Mouse (Mus musculus): ENCODE measurements around the gene Kcnip4.

The Kcnip4 gene

DNA sequence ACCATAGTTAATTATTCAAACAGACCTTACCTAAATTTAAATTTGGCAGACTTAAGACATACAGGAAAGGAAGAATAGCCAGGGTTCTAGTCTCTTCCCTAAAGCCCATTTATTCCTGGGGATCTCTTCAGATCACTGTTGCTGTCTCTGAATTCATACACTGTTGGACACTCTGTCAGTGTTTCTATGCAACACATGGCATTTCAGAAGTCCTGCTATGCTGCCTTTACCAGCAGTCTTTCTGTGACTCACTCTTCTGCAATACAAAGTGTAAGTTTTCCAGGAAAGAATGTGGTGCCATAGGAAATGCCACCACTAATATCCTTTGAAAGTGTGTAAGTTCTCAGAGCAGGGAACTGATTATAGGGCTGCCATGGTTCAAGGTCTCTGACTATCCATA lies 936.7 kb downstream of the Kcnip4 start:
- in situ Hi-C loops (cut with MboI, MseI): no loop called here

DNA sequence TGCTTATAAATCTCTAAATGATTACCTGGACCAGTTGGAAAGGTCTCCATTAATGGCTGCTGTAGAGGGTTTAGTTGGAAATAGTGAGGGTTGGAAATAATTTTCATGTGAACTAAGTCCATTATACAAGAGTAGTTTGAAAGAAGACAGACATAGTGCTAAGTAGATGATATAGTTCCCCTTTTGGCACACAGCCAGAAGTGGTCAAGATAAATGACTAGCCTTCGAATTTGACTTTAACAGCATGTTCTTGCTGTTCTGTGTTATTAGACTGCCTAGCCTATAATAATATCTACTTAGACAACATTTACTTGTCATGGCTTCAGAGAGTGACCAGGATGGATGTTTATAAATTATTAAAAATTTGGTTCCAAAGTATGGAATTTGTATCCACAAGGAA lies 941.3 kb downstream of the Kcnip4 start:
- in situ Hi-C loops (cut with MboI, MseI): no loop called here

DNA sequence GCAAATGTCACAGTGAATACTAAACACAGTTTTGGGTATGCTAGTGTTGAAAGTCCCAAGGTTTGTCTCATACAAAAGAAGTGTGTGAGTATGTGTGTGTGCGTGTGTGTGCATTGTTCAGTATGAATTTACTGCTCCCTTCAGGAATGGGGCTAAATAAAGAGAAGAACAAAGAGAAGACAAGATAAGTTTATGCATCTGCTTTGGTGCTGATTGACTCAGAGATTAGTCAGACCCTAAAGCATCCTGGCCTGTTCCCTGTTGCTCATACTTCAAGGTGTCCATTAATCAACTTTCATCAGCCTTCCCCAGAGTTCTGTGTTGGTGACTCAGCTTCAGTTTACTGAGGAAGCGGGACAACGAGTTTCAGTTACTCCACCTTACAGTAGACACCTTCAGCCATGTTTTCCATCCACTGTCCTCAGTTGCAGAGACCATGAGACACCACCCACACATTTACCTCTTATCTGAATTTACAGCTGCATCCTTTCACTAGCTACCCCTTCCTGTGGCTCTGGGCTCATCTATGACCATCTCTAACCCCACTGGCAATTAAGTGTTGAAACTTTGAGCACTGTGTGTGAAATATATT lies 960.6 kb downstream of the Kcnip4 start:
- in situ Hi-C loops (cut with MboI, MseI): no loop called here

DNA sequence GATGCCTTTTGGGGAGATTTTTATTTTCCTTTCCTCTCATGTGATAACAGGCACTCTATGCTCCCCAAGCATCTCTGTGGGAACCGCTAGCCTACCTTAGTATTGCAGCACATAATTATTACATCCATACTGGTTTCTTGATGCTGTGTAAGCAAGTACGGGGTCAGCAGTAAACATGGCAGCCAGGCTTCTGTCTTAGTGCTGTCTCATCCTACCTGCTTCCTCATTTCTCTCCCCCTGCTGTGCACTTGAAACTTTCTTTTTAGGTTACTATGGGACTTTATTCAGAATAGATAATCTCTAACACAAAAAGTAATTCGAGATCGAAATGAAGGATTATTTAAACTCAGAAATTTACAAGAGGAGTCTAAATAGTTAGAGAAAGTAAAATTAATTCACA lies 973.0 kb downstream of the Kcnip4 start:
- in situ Hi-C loops (cut with MboI, MseI): no loop called here

DNA sequence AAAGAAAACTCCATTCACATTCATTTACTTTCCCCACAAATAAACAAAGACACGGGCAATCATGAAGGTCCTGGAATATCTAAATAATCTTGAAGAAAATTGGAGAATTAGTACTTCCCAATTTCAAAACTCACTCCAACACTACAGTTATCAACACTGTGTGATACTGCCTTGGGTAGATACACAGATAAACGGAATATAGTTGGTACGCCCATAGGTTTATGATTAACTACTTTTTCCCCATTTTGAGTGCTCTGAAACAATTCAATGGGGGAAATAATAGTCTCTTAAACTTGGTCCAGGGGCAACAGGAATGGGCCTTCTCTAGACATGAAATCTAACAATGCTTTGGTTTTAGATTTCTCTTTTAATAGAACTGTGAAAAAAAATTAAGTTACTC lies 978.9 kb downstream of the Kcnip4 start:
- in situ Hi-C loops (cut with MboI, MseI): no loop called here

DNA sequence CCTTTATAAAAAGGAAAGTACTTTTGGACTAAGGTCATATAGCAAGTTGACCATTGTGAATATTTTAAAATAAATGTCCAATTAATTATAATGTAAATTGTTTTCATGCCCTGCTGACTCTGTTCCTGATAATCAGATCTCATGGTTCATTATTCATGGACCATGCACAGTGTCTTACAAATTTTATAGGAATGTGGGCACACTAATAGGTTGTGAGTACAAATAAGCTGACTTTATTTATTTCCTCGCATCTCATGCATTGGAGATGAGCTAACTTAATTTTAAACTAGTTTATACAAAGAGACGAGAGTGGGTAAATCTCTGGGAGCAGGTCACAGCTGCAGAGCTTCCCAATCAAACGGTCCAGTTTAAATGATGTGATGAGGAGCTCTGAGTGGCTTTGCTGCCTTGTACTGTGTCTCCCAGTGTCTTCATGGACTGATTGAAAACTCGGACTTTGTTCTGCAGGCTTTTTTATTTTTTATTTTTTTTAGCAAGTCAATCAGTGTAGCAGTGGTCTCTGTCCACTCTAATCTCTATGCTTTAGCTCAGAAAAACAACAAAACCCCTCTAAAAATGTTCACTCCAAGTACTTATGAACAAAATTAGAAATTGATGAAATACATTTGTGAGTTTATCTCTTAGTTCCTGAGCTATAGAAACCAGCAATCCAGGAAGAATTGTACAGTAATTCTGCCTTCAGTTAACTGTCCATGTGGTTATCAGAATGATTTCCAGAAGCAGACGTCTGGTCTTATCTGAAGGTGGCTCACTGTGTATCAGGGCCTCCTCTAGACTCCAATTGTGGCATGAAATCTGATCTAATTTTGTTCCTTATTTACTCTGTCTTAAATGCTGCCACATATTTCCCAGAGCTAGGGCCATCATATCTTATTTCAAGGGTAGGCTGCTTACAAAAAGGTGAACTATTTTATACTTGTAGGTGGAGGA lies 979.6 kb downstream of the Kcnip4 start:
- in situ Hi-C loops (cut with MboI, MseI): no loop called here

DNA sequence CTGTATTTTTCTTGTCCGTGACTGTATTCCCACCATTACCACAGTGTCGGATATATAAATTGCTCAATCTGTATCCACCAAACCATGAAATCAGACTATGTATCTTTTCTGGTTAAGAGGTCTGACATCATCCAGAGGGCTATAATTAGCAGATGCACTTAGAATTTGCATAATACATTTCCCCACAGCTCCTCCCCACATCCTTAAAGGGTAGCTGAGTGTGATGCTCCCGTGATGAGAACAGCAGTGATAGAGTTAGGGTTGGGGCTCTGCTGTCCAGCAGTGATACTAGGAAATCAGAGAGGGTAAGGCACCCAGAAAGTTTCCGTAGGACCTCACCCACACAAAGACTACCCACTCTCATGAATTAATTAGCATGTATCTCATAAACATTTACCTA lies 1006.7 kb downstream of the Kcnip4 start:
- in situ Hi-C loops (cut with MboI, MseI): no loop called here

DNA sequence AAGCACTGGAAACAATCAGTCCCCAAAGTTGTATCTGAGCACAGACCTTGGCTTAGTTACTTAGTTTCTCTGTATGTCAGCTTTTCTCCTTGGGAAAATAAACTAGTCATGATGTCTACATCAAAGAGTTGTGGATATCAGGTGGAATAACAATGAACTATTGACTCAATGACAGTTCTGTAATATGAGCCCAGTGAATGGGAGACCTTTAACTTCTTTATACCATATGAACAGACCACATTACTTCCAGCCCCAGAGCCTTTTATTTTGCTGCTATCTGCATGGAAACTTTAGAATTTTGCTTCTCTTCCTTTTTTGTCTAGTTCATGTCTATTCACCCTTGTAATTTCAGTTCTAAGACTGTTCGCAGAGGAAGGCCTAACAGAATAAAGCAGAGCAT lies 1011.4 kb downstream of the Kcnip4 start:
- in situ Hi-C loops (cut with MboI, MseI): no loop called here

DNA sequence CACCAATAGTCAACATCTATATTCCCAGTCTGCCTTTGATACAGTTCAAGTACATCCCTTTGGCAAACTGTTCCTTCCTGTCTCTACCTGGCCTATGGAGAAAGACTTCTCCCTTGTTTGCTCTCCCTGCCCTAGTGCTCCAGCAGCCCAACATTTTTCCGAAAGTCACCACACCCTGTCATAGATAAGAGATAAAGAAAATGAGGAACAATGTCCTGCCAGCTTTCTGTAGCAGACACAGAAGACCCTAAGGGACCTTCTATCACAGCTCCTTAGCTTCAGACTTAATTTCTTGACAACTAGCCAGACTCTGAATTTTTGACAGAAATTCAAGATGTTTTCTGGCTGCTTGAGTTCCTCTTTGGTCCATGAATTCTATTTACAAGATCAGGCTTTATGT lies 1013.4 kb downstream of the Kcnip4 start:
- in situ Hi-C loops (cut with MboI, MseI): no loop called here

DNA sequence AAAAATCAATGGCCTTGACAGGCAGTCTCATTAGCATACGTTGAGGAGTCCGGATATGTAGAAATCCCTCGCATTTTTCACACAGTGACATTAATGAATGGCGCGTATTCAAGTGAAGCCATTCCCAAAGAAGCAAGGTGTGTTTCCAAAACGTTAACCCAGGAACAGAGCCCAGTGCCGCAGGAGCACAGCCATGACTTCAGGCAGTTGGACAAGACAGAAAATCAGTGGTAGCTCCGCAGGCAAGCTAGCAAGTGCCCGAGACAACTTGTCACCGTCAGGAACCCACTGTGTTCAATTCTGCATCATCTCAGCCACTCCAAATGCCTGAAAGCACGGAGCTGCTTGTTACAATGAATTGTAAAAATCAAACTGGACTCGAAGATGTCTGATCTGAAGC lies 1014.5 kb downstream of the Kcnip4 start:
- in situ Hi-C loops (cut with MboI, MseI): no loop called here

DNA sequence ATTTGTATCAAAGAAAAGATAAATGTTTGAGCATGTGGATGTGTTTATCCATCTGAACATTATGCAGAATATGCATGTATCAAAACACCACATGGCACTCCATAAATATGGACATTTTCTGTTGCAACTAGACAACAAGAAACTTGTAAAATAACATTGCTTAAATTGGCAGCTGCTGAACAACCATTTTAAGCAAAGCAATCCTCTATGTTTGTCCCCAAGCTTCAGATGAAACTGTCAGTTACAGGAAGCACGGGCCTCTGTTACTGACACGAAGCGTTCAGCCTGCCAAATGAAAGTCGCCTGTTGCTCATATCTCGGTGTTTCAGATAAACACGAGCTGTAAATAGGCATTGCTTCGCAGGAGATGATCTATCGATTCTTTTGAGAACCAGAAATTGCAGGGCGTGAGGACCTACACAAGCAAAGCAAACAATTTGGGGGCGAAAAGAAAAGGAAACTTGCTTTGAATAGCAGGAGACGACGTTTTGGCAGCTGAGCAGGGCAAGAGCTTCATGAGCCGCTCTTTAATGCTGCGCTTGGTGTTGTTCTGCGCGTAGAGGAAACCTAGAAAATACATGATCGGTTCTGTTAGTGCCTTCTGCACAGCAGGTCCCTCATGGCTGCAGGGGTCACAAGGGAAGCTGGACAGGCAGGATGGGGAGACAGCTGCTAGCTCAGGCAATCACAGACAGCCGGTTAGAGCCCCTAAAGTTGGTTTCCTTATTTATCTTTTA lies 1015.3 kb downstream of the Kcnip4 start:
- in situ Hi-C loops (cut with MboI, MseI): no loop called here

DNA sequence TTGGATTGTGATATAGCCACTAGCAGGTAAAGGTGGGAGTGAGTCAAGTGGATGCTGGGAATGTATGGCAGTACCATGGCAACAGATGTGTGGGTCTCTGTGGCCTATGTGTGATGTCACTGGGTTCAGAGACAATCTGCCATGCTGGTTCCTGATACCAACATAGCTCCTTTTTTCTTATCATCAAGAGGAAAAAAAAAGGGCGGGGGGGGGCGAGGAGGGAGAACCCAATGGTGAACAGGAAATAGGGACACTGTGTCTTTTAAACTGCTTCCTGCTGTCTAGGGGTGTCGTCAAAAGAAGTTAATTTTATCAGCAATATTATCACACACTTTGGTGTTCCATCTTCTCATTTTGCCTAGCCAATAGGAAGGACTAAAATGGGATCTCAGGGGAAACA lies 1021.6 kb downstream of the Kcnip4 start:
- in situ Hi-C loops (cut with MboI, MseI): no loop called here

DNA sequence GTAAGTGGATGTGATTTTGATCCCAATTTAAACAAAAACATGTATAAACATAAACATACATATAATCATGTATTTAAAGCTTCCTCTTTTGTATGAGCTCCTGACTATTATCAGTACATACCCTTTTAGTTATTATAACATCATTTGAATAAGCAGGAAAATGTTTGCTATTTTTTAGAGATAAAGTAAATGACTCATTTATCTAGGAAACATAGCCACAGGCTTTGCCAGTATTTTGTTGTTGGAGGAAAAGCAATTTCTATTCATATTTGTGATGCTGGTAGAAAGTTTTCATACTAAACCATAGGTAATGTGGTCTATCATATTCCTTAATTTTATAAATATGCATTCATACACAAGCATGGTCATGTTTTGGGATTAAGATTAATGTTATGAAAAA lies 1022.3 kb downstream of the Kcnip4 start:
- in situ Hi-C loops (cut with MboI, MseI): no loop called here

DNA sequence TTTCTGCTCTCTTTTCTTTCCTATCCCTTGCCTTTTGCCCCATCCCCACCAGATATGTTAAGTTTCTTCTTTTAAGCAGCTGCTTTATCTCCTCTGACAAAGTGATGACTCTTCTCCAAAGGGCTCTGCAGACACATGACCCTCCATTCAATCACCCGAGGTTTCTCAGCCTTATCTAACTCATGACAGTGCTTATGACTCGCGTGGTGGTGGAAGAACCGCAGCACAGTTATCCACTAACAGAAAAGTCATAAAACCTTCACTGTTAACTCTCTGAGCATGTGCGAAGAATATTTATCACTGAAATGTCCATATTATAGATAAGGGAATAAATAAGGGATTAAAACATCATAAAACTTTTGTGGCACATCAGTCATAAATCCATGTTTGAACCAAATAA lies 1024.5 kb downstream of the Kcnip4 start:
- in situ Hi-C loops (cut with MboI, MseI): no loop called here

DNA sequence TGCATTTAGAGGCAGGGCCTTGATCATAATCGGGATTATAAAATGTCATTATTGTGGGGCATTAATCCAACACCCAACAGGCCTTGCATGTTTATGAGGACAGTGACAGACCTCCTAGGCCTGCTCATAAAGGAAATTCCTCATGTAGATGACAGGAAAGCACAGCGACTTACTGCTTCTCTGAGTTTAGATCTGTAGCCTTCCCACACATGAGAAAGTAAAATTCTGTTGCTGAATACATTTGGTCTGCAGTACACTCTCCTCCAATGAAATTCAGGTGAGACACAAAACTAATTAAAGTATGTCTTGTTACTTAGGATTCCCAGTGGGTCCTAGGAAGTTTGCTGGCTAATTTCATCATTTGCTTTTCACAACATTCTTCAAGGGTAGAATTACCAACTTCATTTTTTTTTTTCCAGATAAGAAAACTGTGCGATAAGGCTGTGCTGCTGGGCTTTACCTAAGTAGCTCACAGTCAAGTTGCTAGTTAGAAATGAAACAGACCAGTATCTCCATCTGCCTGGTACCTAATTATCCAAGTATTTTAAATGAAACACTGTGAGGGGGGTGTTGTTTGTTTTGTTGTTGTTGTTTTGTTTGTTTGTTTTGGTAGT lies 1033.7 kb downstream of the Kcnip4 start:
- in situ Hi-C loops (cut with MboI, MseI): loop anchor here (10.0 kb wide), 1 partner anchor 964 kb away; no protein-coding TSS in a partner anchor

DNA sequence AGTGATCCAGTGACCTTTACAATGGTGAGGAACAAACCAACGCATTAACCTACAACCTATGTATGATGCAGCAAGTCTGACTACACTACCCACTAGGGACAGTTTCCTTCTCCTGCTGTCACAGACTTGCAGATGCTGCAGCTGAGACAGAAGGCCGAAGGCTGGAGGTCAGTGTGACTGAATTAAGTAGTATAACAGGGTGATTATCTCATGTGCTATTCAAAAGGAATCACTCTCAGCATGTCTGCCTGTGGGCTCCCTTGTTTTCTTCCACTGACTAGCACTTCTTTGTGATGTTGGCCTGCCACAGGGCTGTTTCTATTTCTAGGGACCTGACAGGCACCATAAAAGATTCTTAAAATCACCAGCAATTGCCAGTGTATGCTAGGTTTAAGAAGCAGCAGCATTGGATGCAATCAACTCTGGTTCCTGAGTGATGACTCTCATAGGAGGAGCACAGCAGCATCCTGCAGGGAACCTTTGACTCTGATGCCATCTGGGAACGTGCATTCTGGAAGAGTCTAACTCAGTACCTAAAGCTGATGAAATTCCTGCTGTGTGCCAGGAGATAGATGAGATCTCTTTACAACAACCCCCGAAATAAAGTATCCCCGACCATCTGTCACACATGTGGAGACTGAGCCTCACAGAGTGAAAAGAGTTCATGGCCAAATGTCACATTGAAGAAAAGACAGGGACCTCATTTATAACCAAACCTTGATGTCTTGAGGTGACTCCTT lies 1035.0 kb downstream of the Kcnip4 start:
- in situ Hi-C loops (cut with MboI, MseI): loop anchor here (10.0 kb wide), 2 partner anchors 965 to 1115 kb away; no protein-coding TSS in a partner anchor

DNA sequence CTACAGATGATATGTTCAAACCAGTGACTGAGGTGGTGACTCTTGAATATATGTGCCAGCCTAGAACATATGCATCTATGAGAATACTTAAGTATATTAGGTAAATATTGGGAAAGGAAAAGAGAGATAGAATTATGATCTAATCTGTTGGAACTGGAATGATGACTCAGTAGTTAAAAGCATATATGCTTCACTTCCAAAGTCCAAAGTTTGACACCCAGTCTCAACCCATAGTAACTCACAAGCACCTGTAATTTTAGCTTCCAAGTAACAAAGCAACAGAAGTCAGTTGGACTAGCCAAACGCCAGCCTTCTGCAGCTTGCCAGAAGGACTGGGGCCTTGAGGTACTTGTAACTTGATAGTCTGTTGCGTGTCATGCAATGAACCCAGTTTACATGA lies 1041.6 kb downstream of the Kcnip4 start:
- in situ Hi-C loops (cut with MboI, MseI): loop anchor here (10.0 kb wide), 1 partner anchor 1108 kb away; no protein-coding TSS in a partner anchor

DNA sequence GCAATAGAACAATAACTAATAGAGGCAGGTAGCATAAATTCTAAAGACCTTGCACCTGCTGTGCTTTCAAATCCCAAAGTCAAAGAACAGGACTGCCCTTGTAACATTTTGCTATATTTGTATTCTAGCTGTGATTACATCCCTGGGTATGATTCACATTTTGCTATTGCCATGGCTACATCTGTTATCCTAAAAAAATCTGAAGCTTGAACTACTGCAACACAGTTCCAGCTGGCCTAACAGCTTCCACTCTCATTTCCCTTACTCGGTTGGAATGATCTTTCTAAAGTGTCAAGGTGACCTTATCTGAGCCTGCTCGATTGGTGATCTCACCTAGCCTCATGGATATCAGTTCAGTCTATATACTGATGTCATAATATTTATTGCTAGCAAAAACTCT lies 1064.5 kb downstream of the Kcnip4 start:
- in situ Hi-C loops (cut with MboI, MseI): no loop called here

DNA sequence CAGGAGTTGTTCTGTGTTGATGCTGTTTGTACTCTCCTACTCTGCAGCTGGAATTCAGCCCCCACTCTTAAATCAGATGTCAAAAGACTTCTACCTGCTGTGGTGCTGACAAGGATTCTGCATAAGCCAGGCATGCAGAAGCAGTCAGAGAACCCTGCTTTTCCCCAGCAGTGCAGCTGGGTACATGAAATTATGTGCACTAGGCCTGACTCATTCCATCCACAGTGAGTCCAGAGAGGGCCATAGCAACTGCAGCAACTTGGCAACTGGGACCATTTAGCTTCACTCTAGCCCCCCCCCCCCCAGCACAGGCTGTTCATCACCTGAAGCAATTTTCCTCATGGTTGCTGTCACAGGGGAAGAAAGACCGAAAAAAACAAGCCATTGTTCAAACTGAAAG lies 1075.8 kb downstream of the Kcnip4 start:
- in situ Hi-C loops (cut with MboI, MseI): no loop called here

DNA sequence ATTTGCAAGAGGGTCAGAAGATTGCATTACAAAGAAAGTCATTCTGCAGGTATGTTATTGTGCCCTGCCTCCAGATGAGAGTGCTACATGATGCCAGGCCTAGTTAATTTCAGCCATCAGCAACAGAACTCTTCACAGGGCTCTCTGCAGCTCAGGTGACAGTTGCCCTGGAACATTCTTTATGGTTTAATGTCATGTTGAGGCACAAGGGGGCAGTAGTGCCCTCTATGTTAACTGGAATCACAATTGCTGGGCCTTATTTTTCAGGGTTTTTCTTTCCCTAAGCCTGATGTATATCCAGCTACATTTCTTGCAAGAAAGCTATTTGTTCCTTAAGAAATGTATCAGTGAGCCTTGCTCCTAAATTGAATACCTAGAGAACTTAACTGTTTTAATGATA lies 1094.2 kb downstream of the Kcnip4 start:
- in situ Hi-C loops (cut with MboI, MseI): no loop called here

DNA sequence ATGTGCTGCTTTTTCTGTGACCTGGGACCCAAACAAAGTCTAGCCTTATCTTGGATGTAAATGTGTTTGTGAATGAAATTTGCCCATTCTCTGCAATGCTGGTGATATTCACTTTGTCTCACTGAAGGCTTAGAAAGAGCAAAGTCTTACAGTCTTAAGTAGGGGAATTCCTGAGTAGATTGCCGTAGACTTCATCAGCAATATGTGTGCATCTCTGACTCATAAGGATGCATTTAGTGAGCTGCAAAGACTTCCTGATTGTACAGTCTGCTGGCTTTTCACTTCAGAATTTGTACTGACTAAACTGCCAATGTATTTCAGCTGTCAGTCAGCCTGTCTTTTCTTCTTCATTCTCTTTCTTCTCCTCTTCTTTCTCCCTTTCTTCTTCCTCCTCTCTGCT lies 1102.8 kb downstream of the Kcnip4 start:
- in situ Hi-C loops (cut with MboI, MseI): no loop called here

Measured in regulatory T cell (primary cell).